Mouse (Mus musculus): ENCODE measurements around the gene Nlgn1.

Nlgn1 gene

DNA sequence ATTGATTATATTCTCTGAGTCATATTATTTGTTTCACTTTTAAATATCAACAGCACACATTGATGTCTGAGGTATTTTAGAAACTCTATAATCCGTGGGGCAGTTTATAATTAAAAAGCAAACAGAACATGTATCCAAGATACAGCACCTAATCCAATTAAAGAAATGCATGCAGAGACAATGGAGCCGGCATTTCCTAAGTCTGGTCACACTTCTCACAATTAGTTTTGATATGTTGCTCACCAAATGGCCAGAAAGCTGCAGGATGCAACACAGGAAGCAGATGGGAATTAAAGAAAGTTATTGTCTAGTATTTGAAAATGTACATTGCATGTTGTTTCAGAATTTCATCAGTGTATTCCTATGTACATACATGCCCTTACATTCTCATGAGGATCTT, 550.6 kb downstream of the Nlgn1 start:
- DNase-seq, result no peak

DNA sequence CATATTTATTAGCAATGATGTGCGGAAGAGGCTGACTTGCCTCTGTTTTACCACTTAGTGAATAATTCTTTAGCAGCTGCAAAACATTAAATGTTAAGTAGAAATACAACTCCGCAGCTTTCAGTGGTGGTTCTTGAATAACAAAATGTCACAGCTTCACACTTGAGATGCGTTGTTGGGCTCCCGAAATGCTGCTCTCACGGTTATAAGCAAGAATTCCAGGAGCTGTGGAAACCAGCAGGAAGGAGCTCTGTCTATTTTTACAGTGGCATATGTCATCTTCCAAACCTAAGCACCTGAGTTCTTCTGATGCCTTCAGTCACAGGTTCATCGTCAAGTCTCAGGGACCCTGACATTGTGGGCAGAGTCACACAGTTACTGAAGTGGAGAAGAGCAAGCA, 556.8 kb downstream of the Nlgn1 start:
- DNase-seq, result no peak

- DNase-seq, result no peak
Measured at GRCm38 (mm10) chr3:25773908-25774307, 558.4 kb downstream of the Nlgn1 start.

- no peak for DNase-seq
Measured at GRCm38 (mm10) chr3:25773467-25773866, 558.8 kb downstream of the Nlgn1 start.

- DNase-seq, result no peak
Measured at GRCm38 (mm10) chr3:25763689-25764088, 568.6 kb downstream of the Nlgn1 start.

GRCm38 (mm10) chr3:25757813-25758212, 574.4 kb downstream of the Nlgn1 start:
- no peak for DNase-seq

- DNase-seq, result no peak
Measured at GRCm38 (mm10) chr3:25724111-25724510, 608.1 kb downstream of the Nlgn1 start.

GRCm38 (mm10) chr3:25721464-25721863, 610.8 kb downstream of the Nlgn1 start:
- DNase-seq, result no peak

DNA sequence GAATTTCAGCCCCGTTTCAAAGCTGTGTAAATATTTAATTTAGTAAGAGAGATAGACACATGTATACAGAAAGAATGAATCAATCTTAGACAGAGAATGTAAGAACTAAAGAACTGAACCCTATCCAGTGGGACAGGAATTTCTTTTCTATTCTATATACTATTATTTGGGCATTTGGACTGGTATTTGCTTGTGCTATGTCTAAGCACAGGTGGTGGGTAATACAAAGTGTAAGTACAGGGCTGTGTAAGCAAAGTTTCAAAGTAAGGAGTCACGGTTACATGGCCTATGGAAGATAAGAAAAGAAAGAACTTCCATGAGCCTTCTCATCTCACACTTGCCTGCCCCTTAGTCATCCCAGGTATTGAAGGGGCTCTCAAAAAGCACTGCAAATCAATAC, 624.9 kb downstream of the Nlgn1 start:
- no peak for DNase-seq

DNA sequence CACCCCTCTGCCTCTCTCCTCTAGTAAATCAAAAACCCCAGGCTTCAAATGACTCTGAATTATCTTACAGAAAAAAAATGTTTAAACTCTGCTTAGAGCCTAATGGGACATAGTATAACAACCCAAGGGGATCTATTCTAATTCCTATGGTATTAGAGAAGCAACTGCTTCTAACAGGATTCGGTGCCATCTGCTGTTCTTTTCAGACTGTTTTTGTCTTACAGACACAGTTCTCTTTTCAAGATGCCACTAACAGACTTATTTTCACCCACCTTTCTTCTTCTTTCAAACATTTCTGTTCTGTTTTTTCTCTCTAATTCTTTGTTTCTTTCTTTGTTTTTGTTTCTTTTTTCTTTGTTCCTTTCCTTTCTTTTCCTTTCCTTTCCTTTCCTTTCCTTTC, 635.0 kb downstream of the Nlgn1 start:
- no peak for DNase-seq

DNA sequence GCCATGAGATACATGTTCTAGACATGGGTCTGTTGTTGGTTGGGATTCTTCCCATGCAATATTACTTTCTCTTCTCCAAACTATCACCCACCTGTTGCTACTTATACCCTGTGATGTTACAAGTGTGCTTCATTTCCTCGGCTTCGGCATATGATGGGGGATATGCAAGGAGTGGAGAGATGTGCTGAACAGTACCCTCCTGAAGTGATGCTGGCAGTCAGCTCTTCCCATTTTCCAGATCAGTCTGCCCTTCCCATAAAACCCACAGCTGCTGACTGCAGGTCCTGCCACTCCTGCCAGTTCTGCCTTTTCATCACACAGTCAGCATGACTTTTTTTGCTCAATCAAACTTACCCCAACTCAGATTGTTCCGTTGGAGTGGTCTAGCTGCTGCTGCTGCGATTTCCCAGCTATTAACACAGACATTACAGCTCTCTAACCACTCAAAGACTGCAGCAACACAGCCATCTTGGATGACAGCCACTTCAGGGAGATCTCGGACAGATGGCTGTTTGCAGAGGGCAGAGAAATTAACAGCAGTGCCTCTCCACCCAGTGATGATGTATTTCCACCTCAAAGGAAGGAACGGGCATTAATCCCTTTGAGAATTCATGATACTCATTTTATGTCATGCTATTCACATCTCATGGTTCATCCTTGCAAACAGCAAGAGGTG, 643.3 kb downstream of the Nlgn1 start:
- peak; percentile 53 to 68 for DNase-seq

GRCm38 (mm10) chr3:25683696-25684095, 648.6 kb downstream of the Nlgn1 start:
- no peak for DNase-seq

GRCm38 (mm10) chr3:25679373-25679772, 652.9 kb downstream of the Nlgn1 start:
- peak; percentile 32 to 33 for DNase-seq

GRCm38 (mm10) chr3:25675888-25676287, 656.4 kb downstream of the Nlgn1 start:
- no peak for DNase-seq

DNA sequence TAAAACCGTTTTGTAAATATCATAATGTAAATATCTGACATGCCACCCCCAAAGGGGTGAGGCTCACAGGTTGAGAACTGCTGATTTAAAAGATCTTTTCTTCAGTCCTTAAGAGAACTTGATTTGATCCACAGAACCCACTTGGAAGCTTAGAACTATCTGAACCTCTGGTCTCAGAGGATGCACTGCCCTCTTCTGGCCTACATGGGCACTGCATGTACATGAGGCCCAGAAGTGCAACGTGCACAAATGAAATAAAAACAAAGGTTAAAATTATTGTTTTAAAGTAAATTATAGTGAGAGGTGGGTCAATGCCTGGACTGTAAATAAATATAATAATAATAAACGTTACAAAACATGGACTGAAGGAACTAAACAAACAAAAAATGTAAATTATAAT, 657.2 kb downstream of the Nlgn1 start:
- DNase-seq, result peak; percentile 48 to 60

GRCm38 (mm10) chr3:25673408-25673807, 658.9 kb downstream of the Nlgn1 start:
- DNase-seq, result no peak

DNA sequence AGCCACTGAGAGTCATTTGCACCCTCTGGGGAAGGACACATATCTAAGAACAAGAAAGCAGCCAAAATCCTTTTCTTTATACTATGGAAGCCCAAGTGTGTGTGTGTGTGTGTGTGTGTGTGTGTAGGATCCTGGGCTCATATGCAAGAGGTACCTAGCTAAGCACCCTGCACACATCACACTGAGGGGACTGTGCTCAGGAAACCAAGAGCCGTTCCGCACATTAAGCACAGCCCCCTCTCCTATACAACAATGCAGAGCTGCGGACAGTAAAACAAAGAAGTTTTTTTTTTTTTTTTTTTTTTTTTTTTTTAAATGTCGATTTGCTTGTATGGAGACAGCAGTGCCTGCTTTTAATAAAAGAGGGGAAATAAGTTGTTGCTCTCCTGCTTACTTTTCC, 659.5 kb downstream of the Nlgn1 start:
- no peak for DNase-seq

DNA sequence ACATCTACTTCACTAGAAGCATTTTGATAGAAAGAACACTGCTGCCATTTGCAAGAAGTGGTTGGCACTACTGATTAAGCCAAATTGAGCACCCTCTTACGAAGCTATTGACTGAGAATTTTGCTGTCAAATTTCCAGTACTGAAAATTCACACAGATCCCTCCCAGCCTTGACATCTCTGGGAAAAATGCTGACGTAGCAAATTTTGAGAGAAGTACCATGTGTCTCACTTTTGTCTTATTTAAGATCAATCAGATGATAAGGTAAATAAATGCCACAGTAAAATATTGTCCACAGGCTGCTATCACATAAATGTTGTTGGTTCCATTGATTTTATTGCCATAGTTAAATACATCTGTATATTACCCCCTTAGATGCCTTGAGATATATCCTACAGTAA, 668.8 kb downstream of the Nlgn1 start:
- DNase-seq, result no peak

GRCm38 (mm10) chr3:25660285-25660684, 672.0 kb downstream of the Nlgn1 start:
- DNase-seq, result no peak

- peak; percentile 30 to 34 for DNase-seq
Measured at GRCm38 (mm10) chr3:25658006-25658405, 674.3 kb downstream of the Nlgn1 start.

DNA sequence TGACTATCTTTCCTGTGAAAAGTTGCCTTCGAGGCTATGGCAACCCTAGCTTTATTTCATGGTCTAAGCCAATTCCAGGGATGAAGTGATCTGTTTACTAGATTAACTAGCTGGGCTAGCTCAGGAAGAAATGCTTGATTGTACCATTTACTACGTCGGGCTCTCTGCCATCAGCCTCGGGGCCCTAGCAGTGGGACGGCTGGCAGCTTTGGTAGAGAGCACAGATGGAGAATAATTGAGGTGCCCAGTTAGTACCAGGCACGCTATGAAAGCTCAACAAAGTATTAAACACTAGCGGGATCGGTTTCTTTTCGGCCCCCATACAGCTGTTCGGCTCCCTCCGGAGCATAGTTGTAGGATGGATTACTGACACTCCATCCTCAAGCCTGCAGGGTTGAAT, 675.2 kb downstream of the Nlgn1 start:
- DNase-seq, result peak; percentile 84 to 86

DNA sequence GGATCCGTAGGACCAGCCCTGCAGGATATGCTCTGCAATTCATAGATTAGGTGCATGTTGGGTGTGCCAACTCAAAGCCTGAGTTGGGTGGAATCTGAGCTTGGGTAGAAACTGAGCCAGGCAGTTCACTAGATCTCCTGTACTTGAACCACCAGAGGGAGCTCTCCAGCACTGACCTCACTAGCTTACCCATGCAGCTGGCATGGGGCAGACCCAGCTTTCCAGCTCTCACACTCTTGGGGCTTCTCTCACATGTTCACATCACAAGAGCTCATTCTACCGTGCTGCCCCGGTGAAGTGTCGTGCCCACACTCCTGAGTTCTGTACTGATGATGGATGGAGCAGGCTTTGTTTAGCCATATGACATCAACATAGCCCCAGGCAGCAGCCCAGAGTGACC, 679.2 kb downstream of the Nlgn1 start:
- DNase-seq, result peak; percentile 49 to 57

DNA sequence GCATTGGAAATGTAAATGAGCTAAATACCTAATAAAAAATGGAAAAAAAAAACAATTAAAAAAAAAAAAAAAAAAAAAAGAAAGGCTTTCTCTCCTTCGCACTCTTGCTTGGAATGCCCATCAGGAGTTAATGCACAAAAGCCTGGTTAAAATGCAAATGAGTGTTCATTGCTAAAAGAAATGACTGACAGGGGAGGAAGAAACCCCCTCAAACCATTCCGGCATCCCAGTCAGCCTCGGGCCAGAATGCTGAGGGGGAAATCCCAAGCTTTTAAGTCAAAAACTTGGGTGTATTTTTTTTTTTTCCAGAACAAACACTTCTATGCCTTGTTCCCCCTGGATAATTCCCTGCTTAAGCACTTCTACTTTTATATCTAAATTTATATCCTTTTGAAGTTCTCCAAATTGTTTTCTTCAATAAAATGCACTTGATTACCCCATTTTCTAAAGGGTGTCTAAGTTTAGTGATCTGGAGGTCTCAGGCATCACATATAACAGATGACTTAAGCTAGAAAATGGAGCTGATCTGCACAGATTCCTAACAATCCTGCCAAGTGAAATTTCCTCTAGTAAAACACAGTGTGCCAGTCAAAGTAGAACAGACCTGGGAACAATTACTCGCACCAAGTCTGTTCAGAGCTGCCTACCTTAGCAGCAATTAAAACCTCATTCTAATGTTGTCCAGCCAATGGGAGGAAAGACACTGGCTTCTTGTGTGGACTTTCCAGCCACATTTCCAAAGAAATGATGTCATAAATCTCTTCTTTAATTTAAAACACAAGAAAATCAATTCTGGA, 686.2 kb downstream of the Nlgn1 start:
- DNase-seq, result no peak

DNA sequence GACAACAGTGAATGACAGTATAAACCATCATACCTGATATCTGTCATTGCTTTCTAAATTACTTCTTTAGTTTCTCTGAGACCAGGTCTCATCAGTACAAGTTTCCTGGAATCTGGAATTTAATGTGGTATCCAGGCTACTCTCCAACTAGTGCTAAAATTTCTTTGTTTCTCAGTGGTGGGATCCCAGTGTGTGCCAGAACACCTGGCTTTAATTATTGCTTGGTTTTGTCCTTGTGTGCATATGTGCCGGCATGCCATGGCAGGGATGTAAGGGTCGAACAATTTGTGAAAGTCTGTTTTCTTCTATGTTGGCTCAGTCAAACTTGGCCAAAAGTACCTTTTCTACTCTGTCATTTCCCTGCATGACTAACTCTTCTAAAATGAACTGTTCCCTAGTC, 703.1 kb downstream of the Nlgn1 start:
- no peak for DNase-seq

- no peak for DNase-seq
Measured at GRCm38 (mm10) chr3:25606597-25606996, 725.7 kb downstream of the Nlgn1 start.
